Mouse (Mus musculus): ENCODE measurements around the gene Atg14. TPM values are rescaled to one million over a fixed set of nuclear protein-coding genes. Genes with fewer than 3 reads are reported as not detected.
A peak's percentile ranks its signal among the peaks of the same experiment; 100 is the strongest.
"Not testable (repeated sequence)": the region's sequence is repeated elsewhere in the genome, so short reads cannot be mapped to it uniquely, and the experiment has no call there.

Atg14 gene
- total RNA-seq (2021), result 1 to 10 TPM; 6.0 to 7.6 TPM
- long read RNA-seq, experiment 1, transcript Atg14-201 (10 exons, 3,450 nt), result major isoform, 17 of 20 reads
- long read RNA-seq, experiment 1, partial matches to known transcripts, result 3 of 20 reads
- long read RNA-seq, experiment 1, other reads (novel, unspliced or antisense), result 0 of 20 reads
- long read RNA-seq, experiment 2, transcript Atg14-201 (10 exons, 3,450 nt), result major isoform, 19 of 23 reads
- long read RNA-seq, experiment 2, partial matches to known transcripts, result 2 of 23 reads
- long read RNA-seq, experiment 2, other reads (novel, unspliced or antisense), result 2 of 23 reads

DNA sequence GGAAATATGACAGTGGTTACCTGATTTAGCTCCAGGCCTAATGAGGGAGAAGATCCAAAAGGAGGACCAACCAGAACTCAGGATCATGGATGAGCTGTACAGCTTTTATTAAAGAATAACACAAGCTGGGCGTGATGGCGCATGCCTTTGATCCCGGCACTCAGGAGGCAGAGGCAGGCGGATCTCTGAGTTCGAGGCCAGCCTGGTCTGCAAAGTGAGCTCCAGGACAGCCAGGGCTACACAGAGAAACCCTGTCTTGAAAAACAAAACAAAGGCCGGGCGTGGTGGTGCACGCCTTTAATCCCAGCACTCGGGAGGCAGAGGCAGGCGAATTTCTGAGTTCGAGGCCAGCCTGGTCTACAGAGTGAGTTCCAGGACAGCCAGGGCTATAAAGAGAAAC lies at the start of gene Atg14:
Gene Atg14 (minus strand): TSS at position 101 of the 400 bp plus-strand sequence.
- DNase-seq, result not testable (repeated sequence)

DNA sequence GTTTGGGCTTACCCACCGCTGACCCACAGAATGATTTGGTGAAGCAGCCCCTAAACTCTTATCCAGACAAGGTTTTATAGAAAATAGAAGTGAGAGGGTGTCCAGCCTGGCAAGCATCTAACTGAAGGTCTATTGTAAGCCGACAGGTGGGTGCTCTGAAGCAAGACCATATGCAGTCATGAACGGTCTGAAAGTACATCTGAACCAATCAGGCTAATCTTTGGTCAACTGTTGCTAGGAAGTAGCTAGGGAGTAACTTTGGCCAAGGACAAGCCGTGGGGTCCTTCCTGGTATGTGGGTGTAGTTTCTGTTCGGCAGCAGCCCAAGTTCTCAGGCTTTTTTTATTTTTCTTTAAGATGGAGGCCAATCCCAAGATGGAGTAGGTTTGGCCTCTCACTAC lies 48.4 kb upstream of the Atg14 start:
- no peak for DNase-seq

DNA sequence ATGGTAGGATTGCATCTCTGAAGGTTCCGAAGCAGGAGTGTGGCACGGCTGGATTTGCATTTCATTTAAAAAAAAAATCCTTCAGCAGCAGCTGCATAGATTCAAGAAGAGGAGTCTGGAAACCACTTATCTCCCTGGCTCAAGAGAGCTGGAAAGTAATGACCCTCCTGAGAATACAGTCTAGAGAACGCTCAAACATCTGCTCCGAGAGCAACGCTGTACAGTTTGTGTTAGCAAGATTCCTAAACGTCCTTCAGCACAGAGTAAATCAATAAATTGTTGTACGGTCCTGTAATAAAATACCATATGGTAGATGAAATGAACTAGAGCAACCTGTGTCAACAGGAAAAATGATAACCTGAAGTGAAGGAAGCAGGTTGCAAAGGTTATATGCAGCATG lies 42.8 kb upstream of the Atg14 start:
- DNase-seq, result no peak

DNA sequence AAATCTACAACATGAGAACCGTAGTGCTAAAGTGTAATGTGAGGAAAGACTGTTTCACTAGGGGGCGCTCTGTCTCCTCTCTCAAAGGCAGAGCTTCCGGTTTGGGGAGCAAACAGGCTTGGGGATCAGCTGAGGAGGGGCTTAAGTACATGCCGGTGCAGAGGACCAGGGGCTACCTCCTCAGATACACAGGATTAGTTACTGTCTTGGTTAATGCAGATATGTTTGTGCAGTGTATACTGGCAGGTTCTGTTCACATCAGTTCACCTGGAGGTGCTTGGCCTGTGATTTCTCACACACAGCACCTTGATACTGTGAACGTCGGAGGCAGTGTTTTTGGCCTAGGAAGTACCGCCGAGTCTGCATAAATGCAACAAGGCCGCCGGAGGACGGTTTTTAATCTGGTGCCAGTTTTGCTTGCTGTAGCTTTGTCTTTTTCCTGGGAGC lies 27.5 kb upstream of the Atg14 start:
- peak; percentile 62 for DNase-seq

DNA sequence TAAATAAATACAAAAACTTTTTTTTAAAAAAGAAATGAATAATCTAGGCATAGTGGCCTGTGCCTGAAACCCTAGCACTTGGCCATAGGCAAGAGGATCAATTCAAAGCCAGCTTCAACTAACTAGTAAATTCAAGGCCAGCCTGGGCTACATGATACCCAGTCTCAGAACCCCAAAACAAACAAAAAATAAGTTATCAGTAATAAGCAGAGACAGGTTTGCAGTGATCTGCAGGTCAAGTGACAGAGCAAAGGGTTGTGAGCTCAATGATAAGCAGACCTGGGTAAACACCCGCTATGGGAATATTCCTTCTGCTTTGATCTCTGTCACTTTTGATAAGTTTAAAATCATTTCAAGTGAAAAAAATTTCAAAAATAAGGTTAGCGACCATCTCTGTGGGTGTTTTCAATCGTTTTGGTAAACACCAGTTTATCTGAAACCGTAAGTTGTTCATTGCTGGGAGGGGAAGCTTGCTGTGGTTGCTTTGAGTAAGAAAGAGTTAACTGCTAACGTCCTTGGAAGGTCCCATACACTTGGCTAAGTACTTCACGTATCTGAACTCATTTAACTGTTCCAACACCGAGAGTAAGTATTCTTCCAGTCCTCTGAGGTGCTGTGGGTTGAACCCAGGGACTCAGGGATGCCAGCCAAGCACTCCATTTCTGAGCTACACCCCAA lies 24.1 kb upstream of the Atg14 start:
- no peak for DNase-seq

DNA sequence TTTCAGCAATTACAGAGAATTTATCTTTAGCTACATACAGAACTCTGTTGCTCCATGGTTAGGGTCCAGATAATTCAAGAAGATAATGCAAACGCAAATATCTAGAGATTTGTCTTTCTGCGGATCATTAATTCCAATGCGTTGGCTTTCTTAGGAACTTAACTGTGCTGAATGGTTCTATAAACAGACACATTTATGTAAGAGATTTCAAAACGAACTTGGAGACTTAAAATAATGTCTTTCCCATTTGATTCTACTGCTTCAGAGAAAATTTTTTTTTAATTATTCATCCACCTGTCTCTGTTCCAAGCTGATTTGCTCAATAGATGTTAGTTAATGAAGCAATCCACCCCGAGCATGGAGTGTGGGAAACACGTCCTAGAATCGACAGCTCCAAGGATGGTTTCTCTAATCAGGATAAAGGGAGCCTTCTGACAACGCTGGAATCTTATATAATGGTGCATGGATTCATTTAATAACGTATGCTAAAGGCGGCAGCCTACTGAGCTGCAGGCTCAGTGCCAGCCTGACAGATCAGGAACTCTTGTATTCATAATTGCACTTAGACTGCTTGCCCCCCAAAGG lies 20.0 kb upstream of the Atg14 start:
- DNase-seq, result no peak

DNA sequence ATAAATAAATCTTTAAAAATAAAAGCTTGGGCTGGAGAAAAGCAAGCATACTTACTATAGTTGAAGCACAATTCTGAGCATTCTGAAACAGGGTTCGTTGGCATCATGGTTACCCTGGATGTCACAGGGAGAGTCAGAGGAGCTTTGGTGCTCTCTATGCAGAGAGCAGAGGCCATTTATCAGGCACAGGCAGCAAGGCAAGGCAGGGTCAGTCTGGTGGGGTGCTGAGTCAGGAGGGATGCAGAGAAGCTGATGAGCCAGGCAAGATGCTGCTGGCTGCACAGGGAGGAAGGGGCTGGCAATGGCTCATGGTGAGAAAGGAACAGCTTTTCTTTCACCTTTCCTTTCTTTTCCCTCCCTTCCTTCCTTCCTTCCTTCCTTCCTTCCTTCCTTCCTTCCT lies 19.0 kb upstream of the Atg14 start:
- no peak for DNase-seq

DNA sequence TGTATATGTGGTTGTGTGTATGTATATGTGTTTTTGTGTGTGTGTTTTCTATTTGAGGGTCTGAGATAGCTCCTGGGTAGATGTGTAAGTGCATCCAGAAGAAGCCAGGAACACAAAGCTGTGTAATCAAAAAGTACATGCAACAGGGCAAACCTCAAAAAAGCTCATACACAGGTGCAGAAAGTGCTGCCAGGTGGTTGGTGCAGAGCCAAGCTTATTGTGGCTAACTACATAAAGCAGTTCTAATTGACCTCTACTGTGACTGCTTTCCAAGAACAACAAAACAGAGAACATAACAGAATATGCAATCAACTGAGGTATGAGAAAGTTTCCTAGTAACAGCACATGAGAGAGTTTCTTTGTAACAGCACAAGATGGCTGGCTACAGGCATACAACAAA lies 13.9 kb upstream of the Atg14 start:
- DNase-seq, result no peak

DNA sequence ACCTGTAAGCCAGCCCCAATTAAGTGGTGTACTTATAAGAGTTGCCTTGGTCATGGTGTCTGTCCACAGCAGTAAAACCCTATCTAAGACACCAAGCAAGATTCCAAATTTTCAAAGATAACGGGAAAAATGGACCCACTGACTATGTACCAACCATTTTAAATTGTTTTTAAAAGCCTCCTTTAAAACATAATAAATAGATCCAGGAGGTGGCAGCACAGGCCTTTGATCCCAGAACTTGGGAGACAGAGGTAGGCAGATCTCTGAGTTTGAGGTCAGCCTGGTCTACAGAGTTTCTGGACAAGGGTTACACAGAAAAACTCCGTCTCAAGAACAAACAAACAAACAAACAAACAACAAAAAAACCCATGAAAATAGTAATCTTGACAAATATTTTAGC lies 11.2 kb upstream of the Atg14 start:
- no peak for DNase-seq

DNA sequence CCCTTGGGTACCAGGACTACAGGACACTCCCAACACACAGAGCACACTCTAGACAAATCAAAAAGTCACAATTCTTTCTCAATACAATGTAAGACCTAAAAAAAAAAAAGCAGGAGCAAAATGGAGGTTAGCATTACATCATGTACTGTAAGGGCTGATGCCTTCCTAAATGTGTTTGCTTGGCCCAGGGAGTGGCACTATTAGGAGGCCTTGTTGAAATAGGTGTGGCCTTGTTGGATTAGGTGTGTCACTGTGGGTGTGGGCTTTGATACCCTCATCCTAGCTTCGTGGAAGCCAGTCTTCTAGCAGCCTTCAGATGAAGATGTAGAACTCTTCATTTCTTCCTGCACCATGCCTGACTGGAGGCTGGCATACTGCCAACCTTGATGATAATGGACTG lies 10.8 kb upstream of the Atg14 start:
- DNase-seq, result no peak

DNA sequence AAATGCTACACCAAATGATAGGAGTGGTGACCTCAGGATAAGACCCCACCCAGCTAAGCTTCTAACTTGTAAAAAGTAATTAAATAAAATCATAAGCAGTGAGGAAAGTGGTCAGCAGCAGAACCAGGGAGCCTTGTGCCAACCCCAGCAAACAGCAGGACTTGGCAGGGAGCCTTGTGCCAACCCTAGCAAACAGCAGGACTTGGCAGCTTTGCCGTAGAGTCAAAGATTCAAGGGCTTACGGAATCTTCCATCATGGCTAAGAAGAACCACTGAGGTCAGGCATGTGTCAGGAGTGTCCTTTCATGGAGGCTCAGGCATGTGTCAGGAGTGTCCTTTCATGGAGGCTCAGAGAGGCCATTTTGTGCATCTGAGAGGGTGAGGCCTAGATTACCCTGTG lies 7.6 kb upstream of the Atg14 start:
- DNase-seq, result no peak

DNA sequence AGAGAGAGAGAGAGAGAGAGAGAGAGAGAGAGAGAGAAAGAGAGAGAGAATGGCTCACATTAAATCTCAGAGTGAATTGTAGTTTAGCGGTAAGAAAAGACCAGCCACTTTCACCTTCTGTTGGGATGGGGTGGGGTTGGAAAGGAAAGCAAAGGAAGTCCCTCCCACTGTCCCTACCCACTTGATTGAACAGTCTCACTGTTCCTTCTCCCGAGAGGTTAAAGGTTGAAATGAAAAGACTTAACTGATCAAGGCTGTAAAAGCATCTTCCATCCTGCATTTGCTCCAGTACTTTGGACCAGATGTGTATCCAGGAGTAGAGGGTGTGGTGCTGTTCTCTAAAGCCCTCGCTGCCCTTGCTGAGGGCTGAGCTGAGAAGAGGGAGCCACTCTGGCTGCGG lies 6.2 kb upstream of the Atg14 start:
- DNase-seq, result no peak

DNA sequence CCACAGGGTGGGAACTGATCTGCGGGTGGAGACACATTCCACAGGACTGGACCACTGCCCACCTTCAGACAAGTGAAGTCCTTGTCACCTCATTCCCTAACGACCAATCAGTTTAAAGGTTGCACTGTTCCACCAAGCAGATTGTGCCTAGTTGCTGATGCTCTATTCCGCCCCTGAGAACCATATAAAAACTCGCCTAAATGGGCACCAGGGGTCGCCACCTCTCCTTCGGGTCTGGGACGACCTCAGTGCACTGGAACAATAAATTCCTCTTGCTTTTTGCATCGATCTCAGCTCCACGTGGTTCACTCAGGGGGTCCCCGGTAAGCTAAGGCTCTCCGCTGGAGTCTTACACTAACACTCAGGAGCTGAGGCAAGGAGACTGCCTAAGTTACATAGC lies 4.3 kb upstream of the Atg14 start:
- DNase-seq, result no peak

DNA sequence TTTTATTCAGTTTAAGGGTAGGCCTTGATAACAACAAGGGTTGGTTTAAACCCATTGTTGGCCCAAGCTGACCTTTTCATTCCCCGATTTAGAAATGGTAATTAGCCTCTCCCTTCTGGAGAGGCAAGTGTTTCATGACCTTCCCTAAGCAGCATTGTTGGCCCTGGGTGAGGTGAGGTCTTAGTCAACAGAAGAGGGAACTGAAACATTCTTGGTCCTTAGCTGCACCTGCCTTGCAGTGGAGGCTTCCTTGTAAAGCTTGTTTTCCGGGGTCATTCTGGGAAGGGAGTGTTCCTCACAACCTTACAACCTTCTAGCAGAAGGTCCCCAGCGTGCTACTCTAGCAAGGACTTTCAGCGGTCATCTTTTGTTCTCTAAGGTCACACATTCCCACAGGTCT lies 2.3 kb upstream of the Atg14 start:
- DNase-seq, result no peak

DNA sequence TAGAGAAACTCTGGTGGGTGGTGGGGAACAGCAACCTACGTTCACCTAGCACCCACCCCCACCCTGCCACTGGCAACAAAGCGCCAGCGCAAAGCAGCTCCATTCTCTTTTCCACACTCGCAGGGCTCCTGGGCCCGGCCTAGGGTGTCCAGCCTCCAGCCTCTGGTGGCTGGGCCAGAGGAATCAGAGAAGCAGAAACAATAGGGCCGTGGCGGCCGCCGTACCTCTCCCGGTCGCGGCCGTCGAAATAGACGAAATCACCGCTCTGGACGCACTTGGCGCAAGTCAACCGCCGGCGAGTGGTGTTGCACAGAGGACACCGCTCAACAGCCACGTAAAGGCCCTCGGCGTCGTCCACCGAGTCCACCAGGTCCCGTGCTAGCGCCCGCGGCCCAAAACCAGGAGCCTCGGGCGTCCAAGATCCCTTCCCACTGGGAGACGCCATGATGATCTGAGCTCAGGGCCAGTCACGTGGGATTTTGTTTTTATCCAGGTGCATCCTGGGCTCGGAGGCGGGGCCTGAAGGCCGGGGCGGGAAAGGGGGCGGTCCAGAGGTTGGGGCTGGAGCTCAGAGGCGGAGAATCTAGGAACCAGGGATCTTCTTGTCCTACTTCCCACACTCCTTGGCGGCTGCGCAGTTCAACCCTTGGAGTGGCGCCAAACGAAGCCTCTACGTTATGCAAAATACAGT lies 2.3 kb downstream of the Atg14 start:
- peak; percentile 96 for DNase-seq

DNA sequence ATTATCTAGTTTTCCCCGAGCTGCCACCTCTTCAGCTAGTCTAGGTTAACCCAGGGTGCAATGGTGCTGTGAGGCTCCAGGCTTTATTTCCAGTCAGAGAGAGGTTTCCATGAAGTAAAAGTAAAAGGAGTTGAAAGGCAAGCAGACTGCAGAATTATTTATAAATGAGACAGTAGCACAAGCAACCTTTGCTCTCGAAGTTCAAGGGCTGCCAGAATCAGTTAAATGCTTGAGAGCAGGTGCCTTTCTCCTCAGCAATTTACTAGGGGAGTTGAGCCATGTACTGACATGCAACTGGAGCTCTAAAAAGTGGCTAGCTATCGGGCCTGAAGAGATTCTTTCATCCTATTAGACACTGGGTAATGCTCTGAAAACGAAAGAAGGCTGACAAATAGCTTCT lies 7.3 kb downstream of the Atg14 start:
- no peak for DNase-seq

DNA sequence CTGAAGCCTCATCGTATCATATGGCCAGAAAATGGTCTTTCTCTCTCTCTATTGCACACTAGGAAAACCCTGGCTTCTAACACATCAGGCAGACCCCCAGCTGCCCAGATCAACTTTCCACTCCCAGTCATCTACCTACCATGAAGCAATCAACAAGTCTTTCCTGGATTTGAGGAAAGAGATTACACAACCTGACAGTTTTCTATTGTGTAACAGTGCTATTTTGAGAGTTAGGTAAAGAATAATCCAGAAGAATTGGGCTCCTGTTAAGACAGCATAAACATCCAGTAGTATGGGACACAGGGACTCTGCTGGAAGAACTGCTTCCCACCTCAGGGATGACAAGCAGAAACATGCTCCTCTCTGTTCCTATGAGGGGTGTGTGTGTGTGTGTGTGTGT lies 7.9 kb downstream of the Atg14 start:
- DNase-seq, result no peak

DNA sequence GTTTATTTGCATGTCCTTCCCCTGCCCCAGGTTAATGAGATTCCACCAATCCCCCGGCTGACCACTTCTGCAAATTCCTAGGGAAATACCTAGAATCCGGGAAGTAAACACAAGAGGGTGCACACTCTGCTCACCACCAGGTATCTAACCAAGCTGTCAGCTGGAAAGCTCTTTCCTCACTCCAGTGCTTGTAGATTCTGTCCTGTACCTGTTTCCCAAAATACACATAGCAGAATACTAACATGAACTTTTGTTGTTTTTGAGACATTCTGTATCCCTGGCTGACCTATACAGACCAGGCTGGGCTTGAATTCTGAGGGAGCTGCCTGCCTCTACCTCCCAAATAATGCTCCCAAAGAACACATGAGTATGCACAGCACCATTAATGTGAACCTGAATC lies 9.7 kb downstream of the Atg14 start:
- no peak for DNase-seq

DNA sequence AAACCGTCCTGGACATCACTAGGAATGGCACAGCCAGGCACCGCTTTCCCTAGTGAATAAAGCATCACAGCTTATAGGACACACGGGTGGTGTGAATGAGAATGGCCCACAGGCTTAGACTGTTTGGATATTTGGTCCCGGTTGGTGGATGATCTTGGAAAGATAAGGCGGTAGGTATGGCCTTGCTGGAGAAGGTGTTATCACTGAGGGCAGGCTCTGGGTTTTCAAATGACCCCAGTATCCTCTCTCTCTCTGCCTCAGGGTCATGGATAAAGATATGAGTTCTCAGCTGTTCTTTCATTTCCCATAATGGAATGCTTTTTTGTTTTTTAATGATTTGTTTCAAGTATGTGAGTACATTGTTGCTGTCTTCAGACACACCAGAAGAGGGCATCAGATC lies 15.2 kb downstream of the Atg14 start:
- no peak for DNase-seq

DNA sequence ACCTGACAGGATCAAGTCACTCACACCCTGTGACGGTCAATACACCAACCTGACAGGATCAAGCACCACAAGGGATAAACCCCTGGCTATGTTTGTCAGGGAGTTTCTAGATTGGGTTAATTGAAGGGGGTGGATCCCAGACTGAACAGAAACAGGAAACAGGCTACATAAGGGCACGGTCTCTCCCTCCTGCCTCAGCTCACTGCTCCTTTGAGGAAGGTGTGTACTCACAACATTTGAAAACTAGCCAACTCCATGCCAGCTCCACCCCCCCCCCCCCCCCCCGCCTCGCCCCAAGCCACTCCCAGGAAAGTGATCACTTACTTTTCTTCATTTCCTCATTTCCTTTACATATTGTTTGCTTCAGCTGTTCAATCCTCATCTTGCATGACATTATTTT lies 16.2 kb downstream of the Atg14 start:
- DNase-seq, result no peak

DNA sequence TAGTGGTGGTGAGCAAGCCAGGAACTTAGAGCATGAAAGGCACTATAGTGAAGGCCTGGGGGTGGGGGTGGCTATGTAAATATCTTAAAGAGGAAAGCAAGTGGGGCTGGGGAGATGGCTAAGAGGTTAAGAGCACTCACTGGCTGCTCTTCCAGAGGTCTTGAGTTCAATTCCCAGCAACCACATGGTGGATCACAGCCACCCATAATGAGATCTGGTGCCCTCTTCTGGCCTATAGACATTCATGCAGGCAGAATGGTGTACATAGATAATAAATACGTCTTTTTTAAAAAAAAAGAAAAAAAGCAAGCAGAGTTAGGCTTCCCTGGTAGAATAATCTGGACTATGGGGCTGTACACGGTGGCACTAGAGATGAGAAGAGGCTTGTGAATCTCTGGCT lies 17.1 kb downstream of the Atg14 start:
- DNase-seq, result no peak

DNA sequence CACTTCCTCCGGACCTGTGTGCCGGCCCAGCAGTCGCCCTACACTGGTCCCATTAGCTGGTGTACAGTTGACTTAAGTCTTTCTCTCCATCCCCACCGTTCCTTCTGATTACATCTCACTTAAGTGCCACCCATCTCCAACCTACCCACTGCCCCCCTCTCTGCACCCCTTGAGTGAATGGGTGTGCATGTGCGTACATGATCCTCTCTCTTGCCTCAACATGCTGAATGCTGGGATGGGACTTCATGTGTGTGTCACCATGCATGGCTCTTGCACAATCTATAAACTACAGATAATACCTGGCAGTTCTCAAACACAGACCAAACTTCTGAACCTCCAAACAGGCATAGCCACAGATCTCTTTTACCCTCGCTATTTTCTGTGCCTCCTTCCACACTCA lies 18.8 kb downstream of the Atg14 start:
- DNase-seq, result no peak

DNA sequence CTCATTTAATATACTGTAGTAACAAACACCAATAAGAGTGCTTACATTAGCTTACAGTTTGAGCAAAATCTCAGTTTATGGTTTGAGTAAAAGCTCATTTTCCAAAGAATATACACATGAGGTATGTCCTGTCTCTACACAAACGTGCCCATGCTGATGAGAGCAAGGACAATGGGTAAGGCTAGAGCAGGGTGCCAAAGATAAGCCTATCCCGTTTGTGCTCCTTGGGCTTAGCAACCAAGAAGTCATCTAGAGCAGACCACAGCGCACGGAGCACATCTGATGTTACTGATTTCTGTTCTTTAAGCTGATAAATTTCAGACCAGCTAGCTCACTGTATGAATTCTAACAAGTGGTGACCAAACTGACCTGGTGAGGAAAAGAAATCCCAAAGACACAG lies 25.6 kb downstream of the Atg14 start:
- no peak for DNase-seq
